Mouse (Mus musculus) liver, embryonic 16.5 days (tissue): ENCODE data around the gene Hspa1a. TPM values are rescaled to one million over a fixed set of nuclear protein-coding genes. Genes with fewer than 3 reads are reported as not detected.

ENCODE experiments used
- polyA plus RNA-seq: library from polyadenylated mRNA; unstranded; fragments of >200 nt; fragmentation: Nextera tagmentation; extraction: Ambion mirVana; gene quantifications from 2 replicates; pipeline ENCODE4 v1.2.1, GENCODE M21; 2015

The Hspa1a gene
- polyA plus RNA-seq, 1 experiment from 2014 or later, result 0.87 TPM

Other genes with a start within 250 kb of the Hspa1a start
- gene C4b, start 228.3 kb downstream of the Hspa1a start, polyA plus RNA-seq, result 19.6 and 26.6 TPM in 2 replicates
- gene Cyp21a1, start 167.6 kb downstream of the Hspa1a start, polyA plus RNA-seq, result 0.70 and 4.9 TPM in 2 replicates
- gene Stk19, start 135.2 kb downstream of the Hspa1a start, polyA plus RNA-seq, result 10.7 and 11.7 TPM in 2 replicates
- 25.6 and 27.6 TPM in 2 replicates for gene Dxo, start 135.1 kb downstream of the Hspa1a start, polyA plus RNA-seq
- 24.8 and 27.3 TPM in 2 replicates for gene Skiv2l, start 121.9 kb downstream of the Hspa1a start, polyA plus RNA-seq
- 41.4 and 42.3 TPM in 2 replicates for gene Nelfe, start 121.8 kb downstream of the Hspa1a start, polyA plus RNA-seq
- gene Cfb, start 109.6 kb downstream of the Hspa1a start, polyA plus RNA-seq, result 384 and 472 TPM in 2 replicates
- 0.26 and 0.37 TPM in 2 replicates for gene Zbtb12, start 92.7 kb downstream of the Hspa1a start, polyA plus RNA-seq
- gene Gm20547, start 90.1 kb downstream of the Hspa1a start, polyA plus RNA-seq, result not detected in 2 replicates
- 30.6 and 33.9 TPM in 2 replicates for gene C2, start 73.9 kb downstream of the Hspa1a start, polyA plus RNA-seq
- gene Ehmt2, start 73.7 kb downstream of the Hspa1a start, polyA plus RNA-seq, result 12.4 and 15.2 TPM in 2 replicates
- 2.6 and 3.6 TPM in 2 replicates for gene Slc44a4, start 57.7 kb downstream of the Hspa1a start, polyA plus RNA-seq
- gene Neu1, start 40.9 kb downstream of the Hspa1a start, polyA plus RNA-seq, result 17.8 and 20.6 TPM in 2 replicates
- gene Hspa1b, start 12.9 kb downstream of the Hspa1a start, polyA plus RNA-seq, result 0.05 TPM in 1 of 2 replicates, not detected in the other
- not detected in 2 replicates for gene Gm20481, start 2.2 kb downstream of the Hspa1a start, polyA plus RNA-seq
- 0.21 and 0.27 TPM in 2 replicates for gene Hspa1l, start 547 bp upstream of the Hspa1a start, polyA plus RNA-seq
- 97.6 and 103 TPM in 2 replicates for gene Lsm2, start 9.7 kb upstream of the Hspa1a start, polyA plus RNA-seq
- gene Vars, start 28.8 kb upstream of the Hspa1a start, polyA plus RNA-seq, result 82.2 and 90.1 TPM in 2 replicates
- 0.09 and 0.13 TPM in 2 replicates for gene Vwa7, start 44.4 kb upstream of the Hspa1a start, polyA plus RNA-seq
- 2.2 and 2.6 TPM in 2 replicates for gene Sapcd1, start 55.9 kb upstream of the Hspa1a start, polyA plus RNA-seq
- gene Msh5, start 74.6 kb upstream of the Hspa1a start, polyA plus RNA-seq, result 4.2 and 4.6 TPM in 2 replicates
- gene Clic1, start 77.8 kb upstream of the Hspa1a start, polyA plus RNA-seq, result 112 and 121 TPM in 2 replicates
- gene Ddah2, start 86.9 kb upstream of the Hspa1a start, polyA plus RNA-seq, result 16.3 and 18.1 TPM in 2 replicates
- 0.24 and 0.37 TPM in 2 replicates for gene Ly6g6c, start 93.2 kb upstream of the Hspa1a start, polyA plus RNA-seq
- 3.4 and 4.5 TPM in 2 replicates for gene Mpig6b, start 94.0 kb upstream of the Hspa1a start, polyA plus RNA-seq
- gene Ly6g6e, start 104.7 kb upstream of the Hspa1a start, polyA plus RNA-seq, result 0.17 TPM in 1 of 2 replicates, not detected in the other
- 0.55 and 0.77 TPM in 2 replicates for gene Ly6g6d, start 105.9 kb upstream of the Hspa1a start, polyA plus RNA-seq
- gene Ly6g6f, start 113.5 kb upstream of the Hspa1a start, polyA plus RNA-seq, result 4.0 and 5.7 TPM in 2 replicates
- gene Abhd16a, start 117.1 kb upstream of the Hspa1a start, polyA plus RNA-seq, result 47.4 and 52.1 TPM in 2 replicates
- gene Ly6g5c, start 136.1 kb upstream of the Hspa1a start, polyA plus RNA-seq, result not detected in 2 replicates
- gene Ly6g5b, start 143.3 kb upstream of the Hspa1a start, polyA plus RNA-seq, result 0.33 and 0.35 TPM in 2 replicates
- 12.4 and 12.9 TPM in 2 replicates for gene Gpank1, start 149.3 kb upstream of the Hspa1a start, polyA plus RNA-seq
- 115 and 123 TPM in 2 replicates for gene Csnk2b, start 149.9 kb upstream of the Hspa1a start, polyA plus RNA-seq
- gene D17H6S53E, start 154.2 kb upstream of the Hspa1a start, polyA plus RNA-seq, result 2.7 TPM in 2 replicates
- 959 and 972 TPM in 2 replicates for gene Apom, start 159.9 kb upstream of the Hspa1a start, polyA plus RNA-seq
- gene Bag6, start 163.0 kb upstream of the Hspa1a start, polyA plus RNA-seq, result 19.7 and 21.4 TPM in 2 replicates
- gene Prrc2a, start 192.7 kb upstream of the Hspa1a start, polyA plus RNA-seq, result 38.4 and 45.0 TPM in 2 replicates
- 22.8 and 23.2 TPM in 2 replicates for gene Aif1, start 203.9 kb upstream of the Hspa1a start, polyA plus RNA-seq
- gene Lst1, start 216.3 kb upstream of the Hspa1a start, polyA plus RNA-seq, result 38.8 and 41.4 TPM in 2 replicates
- gene Ltb, start 222.3 kb upstream of the Hspa1a start, polyA plus RNA-seq, result 1.2 and 2.4 TPM in 2 replicates
- 0.36 and 0.48 TPM in 2 replicates for gene Tnf, start 229.9 kb upstream of the Hspa1a start, polyA plus RNA-seq
- gene Lta, start 233.2 kb upstream of the Hspa1a start, polyA plus RNA-seq, result not detected in 2 replicates
- not detected in 2 replicates for gene Gm16181, start 248.7 kb upstream of the Hspa1a start, polyA plus RNA-seq